Mouse (Mus musculus): ENCODE results near the gene Smtnl2. TPM values are rescaled to one million over a fixed set of nuclear protein-coding genes. Genes with fewer than 3 reads are reported as not detected.
A peak's percentile ranks its signal among the peaks of the same experiment; 100 is the strongest.

The Smtnl2 gene
- polyA plus RNA-seq, 1 experiment from 2014 or later, result 109 TPM

DNA sequence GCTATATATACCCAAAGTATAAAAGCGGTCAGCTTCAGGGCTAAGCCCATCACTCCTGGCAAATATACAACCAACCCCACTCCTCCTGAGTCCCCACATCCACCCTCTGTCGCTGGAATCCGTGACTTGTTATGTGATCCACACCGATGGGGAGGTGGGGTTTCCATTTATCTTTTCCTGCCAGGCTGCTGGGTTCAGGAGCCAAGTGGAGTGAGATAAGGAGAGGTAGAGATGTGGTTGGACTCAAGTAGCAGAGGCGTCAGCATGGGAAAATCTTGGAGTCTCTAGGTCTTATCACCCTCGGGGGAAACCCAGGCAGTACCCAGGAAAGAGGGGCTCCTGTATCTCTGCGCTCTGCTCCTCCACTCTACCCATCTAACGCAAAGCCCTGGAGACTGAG lies 3.6 kb upstream of the Smtnl2 start:
- Histone ChIP-seq H3K4me1 (ENCODE audit: insufficient read depth, low read length) (peaks cover 45% of the 10 kb centered on the region), H3K4me3 (ENCODE audit: low read length) (no peak overlapping the region)
- WGBS, result 64% methylated on average over 8 of the region's 8 CpGs

DNA sequence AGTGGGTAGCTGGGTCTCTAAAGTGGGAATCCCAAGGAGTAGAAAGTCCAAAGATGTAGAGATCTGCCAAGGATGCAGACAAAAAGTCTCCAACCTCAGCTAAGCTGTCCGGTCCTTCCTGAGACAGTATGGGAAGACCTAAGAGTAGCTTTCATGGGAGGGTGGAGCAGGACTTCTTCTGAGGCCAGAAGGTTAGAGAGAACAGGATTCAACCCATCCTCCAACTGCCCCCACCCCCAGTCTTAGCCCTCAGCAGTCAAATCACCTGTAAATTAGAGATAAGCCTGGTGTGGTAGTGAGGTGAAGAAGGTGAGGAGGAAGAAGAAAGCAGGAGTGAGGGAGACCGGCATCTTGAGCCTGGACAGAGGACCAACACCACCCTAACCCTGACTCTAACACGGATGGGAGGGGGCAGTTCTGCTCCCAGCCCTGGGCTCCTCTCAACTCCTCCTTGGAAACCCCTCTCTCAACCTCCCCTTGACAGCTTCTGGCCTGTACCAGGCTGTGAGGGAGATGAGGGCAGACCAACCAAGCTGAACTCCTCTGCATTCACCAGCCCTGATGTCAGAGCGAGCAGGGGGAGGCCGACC lies 2.2 kb upstream of the Smtnl2 start:
- ATAC-seq (ENCODE audit: low FRiP score, low TSS enrichment), result no peak
- Histone ChIP-seq H3K36me3 (ENCODE audit: insufficient read depth, low read length) (no peaks in the 10 kb centered on the region), H3K9ac (replicated peaks; ENCODE audit: low read length) (peak overlapping the region; percentile 18; the same call in 1 of the 2 replicates), H3K4me1 (ENCODE audit: insufficient read depth, low read length) (peaks cover 58% of the 10 kb centered on the region), H3K9me3 (ENCODE audit: low read length) (no peaks in the 10 kb centered on the region), H3K4me2 (replicated peaks; ENCODE audit: low read depth, low read length) (no peak overlapping the region), H3K27me3 (ENCODE audit: insufficient read depth, low read length) (0 out of 2 replicates have a peak, but pooled peaks cover 4% of the 10 kb centered on the region), H3K27ac (ENCODE audit: low read length) (0 out of 2 replicates have a peak overlapping the region, but pooled peaks have one; percentile 3), H3K4me3 (ENCODE audit: low read length) (no peak overlapping the region)
- 47% methylated on average over 5 of the region's 5 CpGs for WGBS

More for the DNA sequence above, 3.6 kb upstream of the Smtnl2 start:
- Histone ChIP-seq H3K27ac (ENCODE audit: low read length) (no peak overlapping the region), H3K27me3 (ENCODE audit: insufficient read depth, low read length) (no peaks in the 10 kb centered on the region), H3K4me2 (replicated peaks; ENCODE audit: low read depth, low read length) (no peak overlapping the region), H3K9ac (replicated peaks; ENCODE audit: low read length) (no peak overlapping the region), H3K9me3 (ENCODE audit: low read length) (no peaks in the 10 kb centered on the region), H3K36me3 (ENCODE audit: insufficient read depth, low read length) (no peaks in the 10 kb centered on the region)
- ATAC-seq (ENCODE audit: low FRiP score, low TSS enrichment), result no peak

DNA sequence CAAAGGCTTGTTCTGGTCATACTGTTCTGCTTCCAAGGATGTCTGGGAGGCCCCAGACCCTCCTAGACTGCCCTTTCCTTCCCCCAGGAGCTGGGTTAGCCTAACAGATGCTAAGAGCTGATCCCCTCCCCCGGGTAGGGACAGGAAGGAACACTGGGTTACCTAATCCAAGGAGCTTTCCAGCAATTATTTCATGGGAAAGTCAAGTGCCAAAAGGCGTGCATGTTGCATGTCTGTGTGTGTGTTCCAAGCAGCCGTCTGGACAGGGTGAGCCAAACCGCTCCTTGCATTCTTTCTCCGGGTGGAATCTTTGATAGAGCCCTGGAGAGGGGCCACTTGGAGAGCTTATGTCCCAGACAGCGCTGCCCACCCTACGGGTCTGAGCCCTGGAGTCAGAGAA lies 1.5 kb upstream of the Smtnl2 start:
- Histone ChIP-seq H3K4me1 (ENCODE audit: insufficient read depth, low read length) (peaks cover 59% of the 10 kb centered on the region), H3K36me3 (ENCODE audit: insufficient read depth, low read length) (no peaks in the 10 kb centered on the region), H3K27me3 (ENCODE audit: insufficient read depth, low read length) (0 out of 2 replicates have a peak, but pooled peaks cover 4% of the 10 kb centered on the region), H3K4me3 (ENCODE audit: low read length) (no peak overlapping the region), H3K9me3 (ENCODE audit: low read length) (no peaks in the 10 kb centered on the region), H3K4me2 (replicated peaks; ENCODE audit: low read depth, low read length) (no peak overlapping the region), H3K9ac (replicated peaks; ENCODE audit: low read length) (no peak overlapping the region), H3K27ac (ENCODE audit: low read length) (no peak overlapping the region)
- WGBS, result 66% methylated on average over 7 of the region's 7 CpGs
- no peak for ATAC-seq (ENCODE audit: low FRiP score, low TSS enrichment)

DNA sequence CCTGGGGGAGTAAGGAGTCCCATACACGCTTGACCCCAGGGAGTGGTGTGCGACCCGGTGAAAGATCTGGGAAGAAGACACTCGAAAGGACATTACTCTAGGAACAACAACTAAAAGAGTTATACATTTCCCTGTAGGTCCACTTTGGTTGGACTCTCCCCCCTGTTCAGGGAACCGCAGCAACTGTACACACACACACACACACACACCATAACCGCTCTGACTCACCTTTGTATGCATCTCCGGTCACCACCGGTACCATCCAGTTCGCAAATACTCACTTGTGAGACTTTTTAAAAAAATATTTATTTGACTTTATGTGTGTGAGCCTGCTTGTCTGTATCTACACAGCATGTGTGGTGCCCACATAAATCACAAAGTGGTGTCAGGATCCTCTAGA lies 432 bp upstream of the Smtnl2 start:
- Histone ChIP-seq H3K4me2 (replicated peaks; ENCODE audit: low read depth, low read length) (peak overlapping the region; percentile 93), H3K4me3 (ENCODE audit: low read length) (peak overlapping the region; percentile 83), H3K9ac (replicated peaks; ENCODE audit: low read length) (peak overlapping the region; percentile 59), H3K9me3 (ENCODE audit: low read length) (no peaks in the 10 kb centered on the region), H3K27me3 (ENCODE audit: insufficient read depth, low read length) (0 out of 2 replicates have a peak, but pooled peaks cover 4% of the 10 kb centered on the region), H3K27ac (ENCODE audit: low read length) (peak overlapping the region; percentile 98), H3K4me1 (ENCODE audit: insufficient read depth, low read length) (peaks cover 61% of the 10 kb centered on the region), H3K36me3 (ENCODE audit: insufficient read depth, low read length) (no peaks in the 10 kb centered on the region)
- ATAC-seq (ENCODE audit: low FRiP score, low TSS enrichment), result peak; percentile 44
- 18% methylated on average over 9 of the region's 9 CpGs for WGBS

DNA sequence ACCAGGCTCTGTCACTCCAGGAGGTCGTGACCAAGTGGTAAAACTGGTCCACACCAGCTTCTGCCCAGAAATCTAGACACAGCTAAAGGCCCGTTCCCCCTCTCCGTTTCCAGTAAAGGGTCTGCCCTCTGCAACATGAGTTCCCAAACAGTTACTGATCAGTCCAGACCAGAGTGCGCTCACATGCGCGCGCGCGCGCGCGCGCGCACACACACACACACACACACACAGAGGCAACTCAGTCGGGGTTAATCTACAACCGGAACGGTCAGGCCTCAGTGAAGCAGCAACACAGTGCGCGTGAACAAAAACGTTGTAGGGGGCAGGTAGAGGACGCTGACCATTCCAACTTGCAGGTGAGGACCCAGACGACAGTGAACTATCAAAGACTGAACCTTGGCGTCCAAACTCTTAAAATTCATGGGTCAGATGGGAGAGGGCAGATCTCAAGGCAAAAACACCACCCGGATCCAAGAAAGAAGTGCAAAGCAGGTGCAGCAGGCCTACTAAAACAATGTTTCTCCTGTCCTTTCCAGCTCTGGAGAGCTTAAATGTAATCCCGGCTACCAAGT lies 906 bp downstream of the Smtnl2 start:
- H3K9ac ChIP-seq (replicated peaks; ENCODE audit: low read length), result peak overlapping the region; percentile 82
- 0 out of 2 replicates have a peak, but pooled peaks cover 4% of the 10 kb centered on the region for H3K27me3 ChIP-seq (ENCODE audit: insufficient read depth, low read length)
- H3K36me3 ChIP-seq (ENCODE audit: insufficient read depth, low read length), result no peaks in the 10 kb centered on the region
- H3K4me1 ChIP-seq (ENCODE audit: insufficient read depth, low read length), result peaks cover 73% of the 10 kb centered on the region
- peak overlapping the region; percentile 83 for H3K4me3 ChIP-seq (ENCODE audit: low read length)
- peak; percentile 69 for ATAC-seq (ENCODE audit: low FRiP score, low TSS enrichment)
- WGBS, result under 1% methylated on average over 25 of the region's 25 CpGs
- peak overlapping the region; percentile 98 for H3K27ac ChIP-seq (ENCODE audit: low read length)
- H3K9me3 ChIP-seq (ENCODE audit: low read length), result no peaks in the 10 kb centered on the region
- peak overlapping the region; percentile 93 for H3K4me2 ChIP-seq (replicated peaks; ENCODE audit: low read depth, low read length)

DNA sequence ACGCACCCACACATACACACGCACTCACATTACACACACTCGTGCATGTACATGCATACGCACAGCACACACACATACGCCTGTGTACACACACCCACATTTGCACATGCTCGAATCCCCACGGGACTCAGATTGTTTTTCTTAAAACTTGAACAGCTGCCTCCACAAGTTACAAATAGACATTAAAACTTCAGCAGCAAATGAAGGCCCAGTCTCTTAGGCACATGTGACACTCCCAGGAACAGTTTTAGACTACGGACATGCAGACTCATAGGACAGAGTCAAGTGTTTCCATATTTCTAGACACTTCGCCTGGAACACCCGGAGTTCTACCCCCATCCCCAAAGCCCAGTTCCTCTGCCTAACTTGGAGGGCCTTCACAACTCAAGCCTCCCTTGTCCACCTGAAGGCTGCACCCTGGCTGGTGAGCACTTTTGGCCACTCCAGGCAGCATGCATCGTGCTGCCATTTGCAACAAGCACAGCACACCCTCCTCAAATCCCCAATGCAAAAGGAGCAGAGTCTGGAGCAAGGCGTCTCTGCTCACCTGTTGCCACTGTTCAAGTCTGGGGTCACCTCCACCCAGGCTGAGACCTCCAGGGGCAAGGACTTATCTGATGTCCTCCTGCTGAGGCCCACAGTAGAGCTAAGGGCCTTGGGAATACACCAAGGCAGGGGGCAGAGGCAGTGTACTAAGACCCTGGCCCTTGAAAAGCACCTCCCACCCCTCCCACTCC lies 1.7 kb downstream of the Smtnl2 start:
- ATAC-seq (ENCODE audit: low FRiP score, low TSS enrichment), result no peak
- 0 out of 2 replicates have a peak, but pooled peaks cover 4% of the 10 kb centered on the region for H3K27me3 ChIP-seq (ENCODE audit: insufficient read depth, low read length)
- H3K9me3 ChIP-seq (ENCODE audit: low read length), result no peaks in the 10 kb centered on the region
- H3K9ac ChIP-seq (replicated peaks; ENCODE audit: low read length), result peak overlapping the region; percentile 60
- H3K27ac ChIP-seq (ENCODE audit: low read length), result peak overlapping the region; percentile 98
- WGBS, result 45% methylated on average over 12 of the region's 12 CpGs
- H3K4me1 ChIP-seq (ENCODE audit: insufficient read depth, low read length), result peaks cover 80% of the 10 kb centered on the region
- no peaks in the 10 kb centered on the region for H3K36me3 ChIP-seq (ENCODE audit: insufficient read depth, low read length)
- peak overlapping the region; percentile 83 for H3K4me3 ChIP-seq (ENCODE audit: low read length)
- H3K4me2 ChIP-seq (replicated peaks; ENCODE audit: low read depth, low read length), result peak overlapping the region; percentile 93

DNA sequence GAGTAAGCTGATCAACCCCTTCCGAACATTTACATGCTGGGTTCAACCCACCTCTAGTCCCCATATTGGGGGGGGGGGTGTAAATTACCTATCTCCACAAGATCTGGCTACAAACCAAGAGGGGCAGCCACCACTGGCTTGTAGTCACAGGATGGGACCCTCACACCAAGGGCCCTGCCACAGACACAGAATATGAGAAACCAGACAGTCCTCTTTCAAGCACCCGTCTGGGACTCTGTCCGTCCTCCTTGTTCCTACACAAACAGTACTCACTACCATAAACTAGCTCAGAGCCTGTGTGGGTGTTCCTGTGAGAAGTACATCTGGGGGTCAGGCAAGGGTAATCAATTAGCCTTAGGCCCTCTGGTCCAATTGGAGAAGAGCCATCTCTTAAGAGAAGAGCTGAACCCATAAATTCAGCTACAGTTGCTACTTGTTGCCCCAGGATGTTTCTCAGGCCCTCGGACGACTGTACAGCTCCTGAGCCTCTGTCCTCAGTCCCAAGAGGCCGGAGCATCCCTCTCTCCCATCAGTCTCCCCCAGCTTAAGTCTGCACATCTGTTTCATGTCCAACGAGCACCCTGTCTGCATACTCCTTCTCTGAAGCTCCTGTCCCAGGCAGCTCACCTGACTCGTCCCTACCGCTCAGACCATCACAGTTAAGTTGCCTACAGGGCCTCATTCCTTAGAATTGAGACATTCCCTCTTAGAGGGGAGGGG lies 2.9 kb downstream of the Smtnl2 start:
- no peak for ATAC-seq (ENCODE audit: low FRiP score, low TSS enrichment)
- WGBS, result 24% methylated on average over 9 of the region's 9 CpGs
- H3K4me2 ChIP-seq (replicated peaks; ENCODE audit: low read depth, low read length), result peak overlapping the region; percentile 93
- no peaks in the 10 kb centered on the region for H3K36me3 ChIP-seq (ENCODE audit: insufficient read depth, low read length)
- no peak overlapping the region for H3K27ac ChIP-seq (ENCODE audit: low read length)
- H3K27me3 ChIP-seq (ENCODE audit: insufficient read depth, low read length), result 0 out of 2 replicates have a peak, but pooled peaks cover 4% of the 10 kb centered on the region
- no peaks in the 10 kb centered on the region for H3K9me3 ChIP-seq (ENCODE audit: low read length)
- peak overlapping the region; percentile 83 for H3K4me3 ChIP-seq (ENCODE audit: low read length)
- peak overlapping the region; percentile 60 for H3K9ac ChIP-seq (replicated peaks; ENCODE audit: low read length)
- H3K4me1 ChIP-seq (ENCODE audit: insufficient read depth, low read length), result peaks cover 79% of the 10 kb centered on the region

DNA sequence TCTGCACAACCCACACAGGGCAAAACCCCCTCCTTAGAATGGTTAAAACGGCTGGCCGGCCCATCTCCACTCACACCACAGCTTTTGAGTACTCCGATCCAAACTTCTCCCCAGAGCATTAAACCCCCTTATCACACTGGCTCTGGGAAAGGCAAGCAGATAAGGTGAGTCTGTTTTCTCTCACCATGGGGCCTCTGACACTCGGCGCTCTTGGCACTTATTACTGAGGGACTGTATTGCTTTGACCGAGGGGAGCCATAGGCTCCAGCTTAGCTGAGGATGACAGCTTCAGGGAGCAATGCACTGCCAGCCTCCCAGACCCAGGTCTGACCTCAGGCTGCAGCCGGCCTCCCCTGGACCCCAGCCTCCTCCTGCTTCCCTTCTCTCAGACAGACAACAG lies 3.9 kb downstream of the Smtnl2 start:
- no peak for ATAC-seq (ENCODE audit: low FRiP score, low TSS enrichment)
- 23% methylated on average over 7 of the region's 7 CpGs for WGBS
- Histone ChIP-seq H3K36me3 (ENCODE audit: insufficient read depth, low read length) (no peaks in the 10 kb centered on the region), H3K27me3 (ENCODE audit: insufficient read depth, low read length) (0 out of 2 replicates have a peak, but pooled peaks cover 4% of the 10 kb centered on the region), H3K9ac (replicated peaks; ENCODE audit: low read length) (peak overlapping the region; percentile 45; the same call in 1 of the 2 replicates), H3K9me3 (ENCODE audit: low read length) (no peaks in the 10 kb centered on the region), H3K4me1 (ENCODE audit: insufficient read depth, low read length) (peaks cover 80% of the 10 kb centered on the region), H3K4me3 (ENCODE audit: low read length) (peak overlapping the region; percentile 83), H3K4me2 (replicated peaks; ENCODE audit: low read depth, low read length) (peak overlapping the region; percentile 93), H3K27ac (ENCODE audit: low read length) (peak overlapping the region; percentile 66)

DNA sequence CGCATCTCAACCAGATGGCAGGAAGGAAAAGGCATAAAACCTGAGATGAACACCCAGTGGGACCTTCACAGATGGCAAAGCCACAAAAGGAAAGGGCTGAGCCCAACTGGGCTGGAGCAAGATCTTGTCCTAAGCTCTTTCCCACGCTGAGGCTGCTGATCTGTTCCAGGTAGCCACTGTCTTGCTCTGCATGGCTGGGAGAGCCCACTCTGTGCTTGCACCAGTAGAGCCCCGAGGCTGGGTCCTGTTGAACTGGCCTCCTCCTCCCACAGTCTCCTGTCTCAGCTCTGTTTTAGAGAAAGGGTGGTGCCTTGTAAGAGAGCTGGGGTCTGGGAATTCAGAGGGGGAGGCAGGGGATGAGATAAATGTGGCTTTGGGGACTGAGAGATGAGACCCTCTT lies 4.4 kb downstream of the Smtnl2 start:
- peak overlapping the region; percentile 93 for H3K4me2 ChIP-seq (replicated peaks; ENCODE audit: low read depth, low read length)
- H3K27ac ChIP-seq (ENCODE audit: low read length), result peak overlapping the region; percentile 66
- H3K9me3 ChIP-seq (ENCODE audit: low read length), result no peaks in the 10 kb centered on the region
- no peak for ATAC-seq (ENCODE audit: low FRiP score, low TSS enrichment)
- peaks cover 80% of the 10 kb centered on the region for H3K4me1 ChIP-seq (ENCODE audit: insufficient read depth, low read length)
- H3K36me3 ChIP-seq (ENCODE audit: insufficient read depth, low read length), result no peaks in the 10 kb centered on the region
- H3K27me3 ChIP-seq (ENCODE audit: insufficient read depth, low read length), result 0 out of 2 replicates have a peak, but pooled peaks cover 4% of the 10 kb centered on the region
- H3K9ac ChIP-seq (replicated peaks; ENCODE audit: low read length), result peak overlapping the region; percentile 56
- peak overlapping the region; percentile 83 for H3K4me3 ChIP-seq (ENCODE audit: low read length)
- WGBS, result 22% methylated on average over 3 of the region's 3 CpGs
